Comparison of ENCODE assay signal across 26 mouse cellular contexts in the genomic region with DNA sequence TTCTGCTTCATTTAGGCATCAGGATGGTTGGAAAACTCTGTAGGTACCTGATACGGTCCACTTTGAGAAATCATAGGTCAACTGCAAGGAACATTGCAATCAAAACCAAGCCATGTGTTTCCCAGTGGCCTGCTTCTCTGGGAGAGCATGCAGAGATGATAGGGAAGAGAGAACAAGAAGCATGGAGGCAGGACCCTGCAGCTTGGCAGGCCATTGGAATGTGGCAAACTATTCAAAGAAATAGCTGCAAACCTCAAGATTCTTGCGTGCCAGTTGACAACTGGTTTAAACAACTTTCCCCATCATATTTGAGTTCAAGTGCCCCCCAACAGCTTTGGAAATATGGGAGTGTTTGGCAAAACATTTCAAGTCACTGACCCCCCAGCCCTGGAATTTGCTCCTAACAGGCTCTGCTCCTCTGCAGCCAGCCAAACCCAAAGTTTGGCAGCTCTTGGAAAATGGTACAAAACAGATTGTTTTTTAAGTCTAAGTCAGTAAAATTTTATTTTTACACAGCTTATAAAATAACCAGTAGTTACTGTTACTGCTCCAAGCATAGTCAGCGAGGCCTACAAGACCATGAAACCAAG. TPM values are rescaled to one million over a fixed set of nuclear protein-coding genes. Genes with fewer than 3 reads are reported as not detected.
A peak's percentile ranks its signal among the peaks of the same experiment; 100 is the strongest.
DNase-seq lines count a peak whose midpoint lies in the region; ATAC-seq and TF ChIP-seq lines count a peak whose summit lies in the region.
"Had no signal": no experiment of that assay in that cellular context is flagged by ENCODE, and none has a peak within 500 bp of the region (broad histone marks: within the 10 kb centered on the region; RNA-seq: fewer than 3 reads in every experiment).

No protein-coding gene starts in this region.

- H3K9me3 ChIP-seq in kidney, embryonic 15.5 days (replicated peaks), result no peaks in the 10 kb centered on the region
- H3K9me3 ChIP-seq: forebrain, embryonic 13.5 days; heart, embryonic 12.5 days; hindbrain, embryonic 13.5 days; midbrain, embryonic 12.5 days; neural tube, embryonic 13.5 days had no signal

- TF ChIP-seq CTCF in gastrocnemius, adult 2 months (IDR thresholded peaks at IDR 0.05), result no peak
- no peak for TF ChIP-seq CTCF in embryonic fibroblast, embryonic 13.5 days (IDR thresholded peaks at IDR 0.05; ENCODE audit: borderline replicate concordance, insufficient read depth, low read length)

- DNase-seq in gastrocnemius, adult 2 months, result no peak
- no peak for DNase-seq in gastrocnemius, postnatal 36 days
- peak; percentile 38 to 44 for DNase-seq in kidney, postnatal 25 days
- DNase-seq in lung, postnatal 10 days, result peak; percentile 35
- no peak for DNase-seq in lung, adult 18-20 months
- no peak for DNase-seq in cerebellum, adult 9-10 months
- DNase-seq: adrenal gland, postnatal 25 days; cerebellum, adult 18-20 months; cerebellum, postnatal 14 days; gastrocnemius, postnatal 14 days; heart, adult 18-20 months; heart, postnatal 4 days; layer of hippocampus, postnatal 36 days; lung, postnatal 36 days; right cerebral cortex, postnatal 4 days had no signal

- H3K27me3 ChIP-seq in kidney, embryonic 15.5 days, result no peaks in the 10 kb centered on the region
- H3K27me3 ChIP-seq: CH12.LX; forebrain, embryonic 13.5 days; heart, embryonic 12.5 days; hindbrain, embryonic 13.5 days; midbrain, embryonic 12.5 days; neural tube, embryonic 13.5 days had no signal

- no peaks in the 10 kb centered on the region for H3K36me3 ChIP-seq in kidney, embryonic 15.5 days
- H3K36me3 ChIP-seq: hindbrain, embryonic 13.5 days; midbrain, embryonic 12.5 days; neural tube, embryonic 13.5 days had no signal

- no peak for TF ChIP-seq POLR2A in embryonic fibroblast, embryonic 13.5 days (IDR thresholded peaks at IDR 0.05; ENCODE audit: low read depth, low read length)

- ATAC-seq in kidney, embryonic 15.5 days (replicated peaks; ENCODE audit: low FRiP score), result no peak
- ATAC-seq: forebrain, embryonic 13.5 days; intestine, postnatal 0 days had no signal

- H3K4me1 ChIP-seq in kidney, embryonic 15.5 days, result peaks cover 15% of the 10 kb centered on the region
- no peaks in the 10 kb centered on the region for H3K4me1 ChIP-seq in embryonic fibroblast, embryonic 13.5 days (ENCODE audit: control insufficient read depth, insufficient read depth, low read length)
- H3K4me1 ChIP-seq: forebrain, embryonic 13.5 days; hindbrain, embryonic 13.5 days; midbrain, embryonic 12.5 days; neural tube, embryonic 13.5 days had no signal

- no peak overlapping the region for H3K9ac ChIP-seq in kidney, embryonic 15.5 days
- H3K9ac ChIP-seq: forebrain, embryonic 13.5 days; heart, embryonic 12.5 days; hindbrain, embryonic 13.5 days; midbrain, embryonic 12.5 days; neural tube, embryonic 13.5 days had no signal

- H3K4me2 ChIP-seq in kidney, embryonic 15.5 days, result no peak overlapping the region
- H3K4me2 ChIP-seq: forebrain, embryonic 13.5 days; heart, embryonic 12.5 days; hindbrain, embryonic 13.5 days; liver, embryonic 11.5 days; midbrain, embryonic 12.5 days; neural tube, embryonic 13.5 days had no signal

- no peak overlapping the region for H3K4me3 ChIP-seq in gastrocnemius, adult 2 months
- H3K4me3 ChIP-seq in kidney, embryonic 15.5 days (replicated peaks), result no peak overlapping the region
- no peak overlapping the region for H3K4me3 ChIP-seq in embryonic fibroblast, embryonic 13.5 days (ENCODE audit: insufficient read depth, low read length)
- H3K4me3 ChIP-seq: forebrain, embryonic 13.5 days; heart, embryonic 12.5 days; hindbrain, embryonic 13.5 days; midbrain, embryonic 12.5 days; neural tube, embryonic 13.5 days had no signal

- intact Hi-C loops in gastrocnemius, adult 2 months (cut with DNase I), result loop anchor here (10.0 kb wide), 1 partner anchor 265 kb away; the partner anchor contains the start of gene Mocs2
- intact Hi-C loops in gastrocnemius, postnatal 36 days (cut with DNase I), result no loop called here

- WGBS in kidney, embryonic 15.5 days, result 84% methylated on average over 3 of the region's 3 CpGs

- peak overlapping the region; percentile 41 for H3K27ac ChIP-seq in gastrocnemius, adult 2 months
- H3K27ac ChIP-seq in kidney, embryonic 15.5 days, result no peak overlapping the region
- 0 out of 2 replicates have a peak overlapping the region, but pooled peaks have one; percentile 6 for H3K27ac ChIP-seq in embryonic fibroblast, embryonic 13.5 days (ENCODE audit: insufficient read depth, low read length)
- H3K27ac ChIP-seq: forebrain, embryonic 13.5 days; hindbrain, embryonic 13.5 days; midbrain, embryonic 12.5 days; neural tube, embryonic 13.5 days had no signal

RNA-seq across cellular contexts. Expression of gene Pelo, which starts 9.9 kb away (rescaled TPM):
- 10 to 100 TPM; 10.5 to 10.7 TPM for total RNA-seq in gastrocnemius, adult 2 months (2021)
- 10 to 100 TPM in 1 of 2 experiments, 1 to 10 TPM in 1; 8.2 to 10.3 TPM for total RNA-seq in gastrocnemius, postnatal 36 days (2021)
- polyA plus RNA-seq in kidney, embryonic 15.5 days (2015; fragmentation: Nextera tagmentation; extraction: Ambion mirVana), result 5.7 and 6.5 TPM in 2 replicates
- 14.1 and 17.0 TPM in 2 replicates for polyA plus RNA-seq in embryonic fibroblast, embryonic 13.5 days (2011; ENCODE audit: insufficient read length, low read depth, missing spikeins)

RNA-seq across cellular contexts. Expression of gene Gm49395, which starts 21.6 kb away (rescaled TPM):
- 1 to 10 TPM; 2.6 to 3.3 TPM for total RNA-seq in gastrocnemius, adult 2 months (2021)
- 1 to 10 TPM; 1.0 to 3.8 TPM for total RNA-seq in gastrocnemius, postnatal 36 days (2021)
- polyA plus RNA-seq in kidney, embryonic 15.5 days (2015; fragmentation: Nextera tagmentation; extraction: Ambion mirVana), result 7.0 and 9.2 TPM in 2 replicates
- 3.5 and 6.6 TPM in 2 replicates for polyA plus RNA-seq in embryonic fibroblast, embryonic 13.5 days (2011; ENCODE audit: insufficient read length, low read depth, missing spikeins)
- polyA plus RNA-seq: testis, adult 2 months had no signal

RNA-seq across cellular contexts. Expression of gene Itga1, which starts 21.7 kb away (rescaled TPM):
- 10 to 100 TPM in 1 of 2 experiments, 1 to 10 TPM in 1; 7.8 to 12.9 TPM for total RNA-seq in gastrocnemius, adult 2 months (2021)
- total RNA-seq in gastrocnemius, postnatal 36 days (2021), result 1 to 10 TPM; 8.8 to 9.3 TPM
- polyA plus RNA-seq in kidney, embryonic 15.5 days (2015; fragmentation: Nextera tagmentation; extraction: Ambion mirVana), result 23.0 and 26.8 TPM in 2 replicates
- 17.9 and 23.1 TPM in 2 replicates for polyA plus RNA-seq in embryonic fibroblast, embryonic 13.5 days (2011; ENCODE audit: insufficient read length, low read depth, missing spikeins)

Comparison
In these comparisons a context has a peak if more than half of its experiments do, and no peak if none do; other contexts are left out.
1. DNase-seq: peak in kidney, postnatal 25 days (2 of 2) and lung, postnatal 10 days (single experiment); none in gastrocnemius, adult 2 months (single experiment), gastrocnemius, postnatal 36 days (0 of 2), lung, adult 18-20 months (0 of 2) and cerebellum, adult 9-10 months (single experiment).